Mouse (Mus musculus): ENCODE results near the gene Mstn.

The Mstn gene

DNA sequence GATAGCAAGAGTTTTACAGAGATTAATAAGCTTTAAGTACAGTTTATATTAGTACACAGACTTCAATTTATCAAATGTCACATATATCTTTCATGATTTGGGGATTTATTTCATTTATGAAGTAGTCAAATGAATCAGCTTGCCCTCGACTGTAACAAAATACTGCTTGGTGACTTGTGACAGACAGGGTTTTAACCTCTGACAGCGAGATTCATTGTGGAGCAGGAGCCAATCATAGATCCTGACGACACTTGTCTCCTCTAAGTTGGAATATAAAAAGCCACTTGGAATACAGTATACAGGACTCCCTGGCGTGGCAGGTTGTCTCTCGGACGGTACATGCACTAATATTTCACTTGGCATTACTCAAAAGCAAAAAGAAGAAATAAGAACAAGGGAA is at the start of gene Mstn:
Gene Mstn, plus strand, starts transcription at position 301 of the 400 bp plus-strand sequence.
- DNase-seq, result no peak

DNA sequence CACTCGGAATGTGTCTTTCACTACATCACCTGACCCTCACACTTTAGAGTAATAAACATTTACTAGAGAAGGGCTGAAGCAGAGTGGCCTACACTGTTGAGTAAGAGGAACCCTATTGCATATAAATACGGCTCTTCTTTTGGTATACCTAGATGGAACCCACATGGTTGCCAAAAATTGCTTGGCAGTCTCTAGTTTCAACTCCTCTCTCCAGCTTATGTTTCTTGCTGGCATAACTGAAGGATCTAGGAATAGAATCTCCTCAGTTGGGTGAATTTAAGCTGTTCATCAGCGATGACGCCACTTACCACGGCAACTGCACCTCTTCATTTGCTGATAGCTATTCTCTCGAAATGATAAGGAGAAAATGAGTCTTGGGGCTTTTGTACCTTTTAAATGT is 46.7 kb upstream of the Mstn start:
- DNase-seq, result peak; percentile 29

DNA sequence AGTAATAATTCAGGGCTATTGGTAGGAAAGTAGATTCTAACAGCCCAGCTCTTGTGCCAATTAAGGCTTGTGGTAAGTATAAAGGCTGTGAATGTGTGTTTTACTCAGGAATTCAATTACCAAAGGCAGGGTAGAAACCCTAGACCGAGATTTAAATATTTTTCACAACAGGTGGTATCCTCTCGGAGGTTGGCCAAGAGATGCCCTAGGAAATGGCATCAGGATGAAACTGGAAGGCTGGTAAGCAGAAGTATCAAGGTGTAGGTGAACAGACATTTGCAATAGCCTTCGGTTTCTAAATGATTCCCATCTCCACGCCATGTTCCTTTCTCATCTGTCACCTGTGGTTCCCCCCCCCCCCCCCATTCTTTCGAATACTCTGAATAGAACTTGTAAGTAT is 45.8 kb upstream of the Mstn start:
- peak; percentile 53 for DNase-seq

DNA sequence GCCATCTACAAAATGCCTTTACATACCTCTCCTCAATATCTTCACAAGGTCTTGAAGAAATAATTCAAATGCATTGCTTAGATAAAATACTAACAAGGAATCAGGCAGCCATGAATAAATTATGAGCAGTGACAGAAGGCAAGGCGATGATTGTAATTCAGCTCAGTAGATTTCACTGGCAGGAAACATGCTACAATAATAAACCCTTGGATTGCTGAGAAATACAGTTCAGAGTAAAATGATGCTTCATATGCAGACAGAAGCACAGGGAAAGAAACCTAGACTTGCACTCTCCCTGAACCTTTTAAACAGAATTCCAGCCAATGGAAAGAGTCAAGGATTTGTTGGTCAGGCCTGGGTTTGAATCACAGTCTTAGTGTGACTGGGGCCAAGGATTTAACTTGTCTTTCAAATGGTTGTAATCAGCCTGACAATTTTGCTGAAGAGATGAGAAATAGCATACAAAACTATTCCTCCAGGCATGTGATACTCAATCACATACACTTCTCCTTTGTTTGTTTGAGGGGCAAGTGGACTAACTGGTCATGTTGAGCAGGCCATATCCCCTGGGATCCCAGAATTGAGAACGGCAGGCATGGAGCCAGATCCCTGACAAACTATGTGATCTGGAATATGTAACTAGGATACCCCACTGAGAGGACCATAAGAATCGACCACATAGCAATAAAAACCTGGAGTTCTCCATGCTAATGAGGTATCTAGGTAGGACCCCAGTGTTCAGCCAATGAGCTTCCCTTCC is 42.5 kb upstream of the Mstn start:
- peak; percentile 36 for DNase-seq

DNA sequence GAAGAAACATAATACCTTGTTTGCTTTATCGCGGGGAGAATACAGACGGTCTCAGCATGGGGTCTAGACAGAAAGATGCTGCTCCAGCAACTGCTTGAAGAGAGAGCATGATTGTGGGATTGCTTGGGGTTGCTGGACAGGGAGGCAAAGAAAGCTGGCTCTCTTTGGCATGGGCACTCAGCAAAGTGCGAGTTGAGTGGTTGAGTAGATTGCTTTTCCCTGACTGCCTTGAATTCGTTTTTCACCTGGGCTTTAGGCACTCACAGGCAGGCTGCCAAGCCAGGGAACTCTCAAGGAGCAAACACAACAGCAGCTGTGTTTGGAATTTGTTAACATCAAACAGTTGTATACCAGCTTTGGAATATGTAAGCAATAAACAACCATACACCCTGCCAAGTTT is 41.4 kb upstream of the Mstn start, which contains the start of gene 1700019D03Rik:
Gene 1700019D03Rik, minus strand, starts transcription at position 101 of the 400 bp plus-strand sequence.
- DNase-seq, result peak; percentile 20

DNA sequence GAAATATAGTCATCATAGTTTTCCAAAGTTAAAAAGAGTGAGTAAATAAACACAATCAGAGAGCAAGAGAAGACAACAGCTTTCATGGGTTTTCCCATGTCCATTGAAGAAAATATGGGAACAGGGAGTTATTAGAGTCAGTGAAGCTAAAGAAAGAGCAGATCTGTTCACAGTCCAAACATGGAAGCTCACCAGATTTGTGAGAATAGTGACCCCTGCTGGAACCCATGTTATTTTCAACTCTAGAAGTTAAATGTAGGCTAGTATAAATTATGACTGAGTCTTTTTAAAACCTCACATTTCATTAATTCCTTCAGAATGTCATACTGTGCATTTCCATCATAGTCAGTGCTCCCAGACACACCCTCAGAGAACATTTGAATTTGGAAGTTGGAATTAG is 28.9 kb upstream of the Mstn start:
- peak; percentile 73 for DNase-seq

DNA sequence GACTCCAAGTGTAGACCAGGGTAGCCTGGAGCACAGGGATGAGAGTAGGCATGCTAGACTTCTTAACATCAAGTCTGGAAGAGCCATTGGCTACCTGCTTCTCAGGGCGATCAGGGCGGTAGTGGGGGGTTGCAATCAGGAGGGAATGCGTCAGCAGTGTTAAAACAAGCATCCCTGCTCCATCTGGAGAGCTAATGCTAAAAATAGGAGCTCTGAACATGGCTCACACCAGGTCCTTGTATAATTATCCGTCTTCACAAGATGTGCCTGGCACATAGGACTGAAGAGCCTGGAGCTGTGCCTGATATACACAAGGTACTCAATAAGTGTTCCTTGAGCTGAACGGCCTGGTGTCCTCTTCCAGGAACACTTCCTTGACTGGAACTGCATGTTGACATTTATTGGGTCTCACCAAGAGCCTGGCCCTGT is 24.0 kb upstream of the Mstn start:
- DNase-seq, result peak; percentile 77

DNA sequence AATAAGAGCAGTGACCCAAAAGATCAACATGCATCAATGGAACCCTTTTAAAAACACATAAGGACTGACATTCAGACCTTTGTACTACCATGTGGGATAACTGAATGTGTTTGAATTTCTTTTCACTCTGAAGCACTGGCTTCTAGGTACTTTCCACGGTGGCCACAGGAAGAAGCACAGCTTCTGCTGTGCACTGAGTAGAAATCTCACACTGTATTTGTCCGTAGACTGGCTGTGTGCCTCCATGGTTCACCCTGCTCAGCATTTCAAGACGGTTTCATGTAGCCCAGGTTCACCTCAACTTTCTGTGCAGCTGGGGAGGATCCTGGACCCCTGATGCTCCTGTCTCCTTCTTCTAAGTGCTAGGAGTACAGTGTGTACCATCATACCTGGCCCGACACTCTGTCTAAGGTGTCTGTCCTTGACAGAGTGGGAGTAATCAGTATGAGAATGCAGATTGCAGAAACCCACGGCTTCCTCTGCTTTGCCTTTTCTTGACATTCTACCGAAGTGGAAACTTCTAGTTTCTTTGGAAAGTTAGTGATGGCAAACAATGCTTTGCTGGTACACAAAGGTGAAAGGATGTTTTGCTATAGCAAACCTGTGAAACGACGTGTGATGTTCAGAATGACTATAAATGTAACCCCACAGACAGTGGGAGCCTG is 11.5 kb upstream of the Mstn start:
- DNase-seq, result no peak

- DNase-seq, result peak; percentile 75
Measured at GRCm38 (mm10) chr1:53053087-53054022, 8.1 kb upstream of the Mstn start.

- DNase-seq, result no peak
Measured at GRCm38 (mm10) chr1:53059106-53059505, 2.3 kb upstream of the Mstn start.

DNA sequence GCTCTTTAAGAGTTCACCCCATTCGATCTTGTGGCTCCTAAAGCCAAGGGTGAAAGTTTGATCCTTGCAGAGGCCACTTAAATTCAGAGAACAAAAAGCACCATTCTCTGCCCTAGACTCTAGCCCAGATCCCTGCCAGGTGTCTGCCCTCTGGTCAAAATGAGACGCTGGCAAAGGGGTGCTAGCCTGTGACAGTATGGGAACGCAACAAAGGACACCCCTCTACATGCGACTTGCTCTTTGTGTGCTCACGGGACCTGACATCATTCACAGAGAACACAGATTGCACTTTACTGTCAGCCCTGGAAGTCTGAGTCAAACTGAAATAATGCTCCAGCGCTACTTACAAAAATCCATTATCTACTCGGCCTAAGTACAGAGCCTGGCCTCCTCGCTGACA is 941 bp upstream of the Mstn start:
- no peak for DNase-seq

- no peak for DNase-seq
Measured at GRCm38 (mm10) chr1:53061871-53062608, 600 bp downstream of the Mstn start.

- DNase-seq, result no peak
Measured at GRCm38 (mm10) chr1:53063921-53064320, 2.5 kb downstream of the Mstn start.

- no peak for DNase-seq
Measured at GRCm38 (mm10) chr1:53069726-53070514, 8.5 kb downstream of the Mstn start.

DNA sequence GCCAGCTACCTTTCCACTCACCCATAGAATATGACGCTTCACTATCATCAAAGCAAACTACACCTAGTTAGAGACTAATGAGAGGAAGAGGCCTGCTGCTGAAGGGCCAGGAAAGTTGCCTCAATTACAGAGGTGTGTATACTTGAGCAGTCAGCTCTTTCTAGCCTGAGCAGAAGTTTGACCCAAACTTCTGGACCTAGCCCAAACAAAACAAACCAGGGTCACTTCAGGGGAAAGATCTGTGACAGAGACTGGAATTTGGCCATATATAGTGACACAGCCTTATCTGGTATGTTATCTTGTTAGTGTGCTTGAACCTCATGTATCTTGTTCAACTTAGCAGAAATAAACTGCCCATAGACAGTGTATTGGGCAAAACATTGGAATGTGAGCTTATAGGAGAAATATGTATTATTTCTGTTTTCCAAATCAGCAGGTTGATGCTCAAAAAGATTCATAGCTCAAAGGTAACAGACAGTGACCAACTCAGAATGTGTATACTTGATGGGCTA is 9.3 kb downstream of the Mstn start:
- DNase-seq, result no peak

GRCm38 (mm10) chr1:53076656-53077055 is 15.2 kb downstream of the Mstn start:
- peak; percentile 22 for DNase-seq

DNA sequence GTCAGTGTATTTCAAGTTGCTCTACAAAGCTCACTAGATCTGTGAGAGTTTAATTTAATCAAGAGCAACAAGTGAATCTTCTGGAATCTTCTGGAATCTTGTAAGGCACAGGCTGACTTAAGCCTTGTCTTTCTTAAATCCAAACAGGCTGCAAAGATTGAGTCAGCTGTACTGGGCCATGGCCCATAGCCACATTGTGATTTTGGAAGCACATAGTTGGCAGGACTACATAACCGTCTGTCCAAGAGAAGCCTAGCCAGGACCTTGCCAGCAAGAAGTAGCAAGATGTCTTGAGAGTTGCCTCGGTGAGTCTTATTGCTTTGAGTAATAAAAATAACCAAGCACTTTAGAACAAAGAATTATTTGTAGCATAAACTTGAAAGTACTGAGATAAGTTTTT is 18.4 kb downstream of the Mstn start:
- peak; percentile 53 for DNase-seq

- no peak for DNase-seq
Measured at GRCm38 (mm10) chr1:53080603-53081002, 19.2 kb downstream of the Mstn start.

GRCm38 (mm10) chr1:53085256-53085655 is 23.8 kb downstream of the Mstn start:
- no peak for DNase-seq

- DNase-seq, result no peak
Measured at GRCm38 (mm10) chr1:53085991-53086390, 24.6 kb downstream of the Mstn start.

DNA sequence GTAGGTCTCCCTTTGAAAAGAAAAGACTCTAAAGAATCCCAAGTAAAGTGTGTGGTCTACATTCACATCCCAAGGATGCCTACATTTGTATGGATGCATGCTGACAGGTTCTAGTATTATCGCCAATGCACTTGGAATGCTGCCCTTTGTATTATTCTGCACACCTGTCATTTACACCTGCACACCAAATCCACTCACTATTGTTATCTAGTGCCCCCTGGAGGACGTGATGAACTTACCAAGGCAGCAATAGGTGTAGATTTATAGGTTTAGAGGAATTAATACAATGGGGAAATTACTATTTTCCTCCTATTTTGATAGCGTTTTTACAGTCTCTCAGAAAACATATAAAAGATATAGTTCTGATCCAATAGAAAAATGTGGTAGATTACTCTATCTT is 31.7 kb downstream of the Mstn start:
- DNase-seq, result peak; percentile 81
